Mouse (Mus musculus): ENCODE measurements around the gene Atp6v0a1.

- no peak for TF ChIP-seq GATA1 (IDR thresholded peaks at IDR 0.05; ENCODE audit: low read length)
- TF ChIP-seq TAL1 (IDR thresholded peaks at IDR 0.05; ENCODE audit: low read length): no peak
Observed at GRCm38 (mm10) chr11:100994655-100995054, 14.6 kb upstream of the Atp6v0a1 start.
